Mouse (Mus musculus) c-Kit-positive CD71-positive TER-119-negative erythroid progenitor cells, embryonic 14.5 days (primary cell): ENCODE results near the gene Nr0b2.

Source experiments
- DNase-seq: peaks from one replicate; pipeline ENCODE4 v3.0.0-alpha.2; 2013; ENCODE audit warnings: low read depth

The Nr0b2 gene

GRCm38 (mm10) chr4:133561622-133562021 lies 8.4 kb downstream of the Nr0b2 start:
- DNase-seq, result no peak

- DNase-seq, result no peak
These were observed 10.0 kb downstream of the Nr0b2 start for GRCm38 (mm10) chr4:133563123-133563571.

GRCm38 (mm10) chr4:133567251-133567650 lies 14.1 kb downstream of the Nr0b2 start:
- DNase-seq, result no peak

- no peak for DNase-seq
These were observed 16.3 kb downstream of the Nr0b2 start for GRCm38 (mm10) chr4:133569291-133570065.

GRCm38 (mm10) chr4:133570066-133570466 lies 16.9 kb downstream of the Nr0b2 start:
- DNase-seq, result no peak

- DNase-seq, result peak; percentile 92
These were observed 21.1 kb downstream of the Nr0b2 start, which contains the start of gene Gpatch3 for GRCm38 (mm10) chr4:133574070-133574842. Gene Gpatch3 (plus strand): TSS chr4:133574745.

- no peak for DNase-seq
These were observed 21.6 kb downstream of the Nr0b2 start for GRCm38 (mm10) chr4:133574843-133575202.

- DNase-seq, result no peak
These were observed 24.8 kb downstream of the Nr0b2 start for GRCm38 (mm10) chr4:133577983-133578382.

GRCm38 (mm10) chr4:133583690-133584058 lies 30.5 kb downstream of the Nr0b2 start:
- DNase-seq, result no peak

GRCm38 (mm10) chr4:133584059-133584951 lies 31.1 kb downstream of the Nr0b2 start, which contains the start of gene Gpn2:
Gene Gpn2 (plus strand): TSS chr4:133584362.
- peak; percentile 83 for DNase-seq

- no peak for DNase-seq
These were observed 39.4 kb downstream of the Nr0b2 start for GRCm38 (mm10) chr4:133592570-133592969.

GRCm38 (mm10) chr4:133595538-133595937 lies 42.4 kb downstream of the Nr0b2 start:
- DNase-seq, result no peak

GRCm38 (mm10) chr4:133596084-133596483 lies 42.9 kb downstream of the Nr0b2 start:
- no peak for DNase-seq

GRCm38 (mm10) chr4:133598616-133599015 lies 45.4 kb downstream of the Nr0b2 start:
- no peak for DNase-seq

GRCm38 (mm10) chr4:133599116-133599515 lies 45.9 kb downstream of the Nr0b2 start:
- no peak for DNase-seq

- peak; percentile 77 for DNase-seq
These were observed 46.4 kb downstream of the Nr0b2 start for GRCm38 (mm10) chr4:133599571-133600073.

- DNase-seq, result no peak
These were observed 47.1 kb downstream of the Nr0b2 start for GRCm38 (mm10) chr4:133600306-133600705.

GRCm38 (mm10) chr4:133601721-133602218 lies 48.6 kb downstream of the Nr0b2 start, which contains the start of gene Sfn:
Gene Sfn (minus strand): TSS chr4:133602168.
- DNase-seq, result no peak

GRCm38 (mm10) chr4:133603056-133603455 lies 49.9 kb downstream of the Nr0b2 start:
- DNase-seq, result no peak

- no peak for DNase-seq
These were observed 51.0 kb downstream of the Nr0b2 start for GRCm38 (mm10) chr4:133604175-133604574.

- DNase-seq, result no peak
These were observed 51.7 kb downstream of the Nr0b2 start for GRCm38 (mm10) chr4:133604856-133605255.

GRCm38 (mm10) chr4:133605330-133605729 lies 52.2 kb downstream of the Nr0b2 start:
- DNase-seq, result no peak
